Mouse (Mus musculus) stomach, postnatal 0 days (tissue): ENCODE measurements around the gene Lypd9. TPM values are rescaled to one million over a fixed set of nuclear protein-coding genes. Genes with fewer than 3 reads are reported as not detected.
"Not testable (repeated sequence)": the region's sequence is repeated elsewhere in the genome, so short reads cannot be mapped to it uniquely, and the experiment has no call there.

ENCODE experiments used
- ATAC-seq: fragments of 200-750 bp; cut with Nextera tagmentation; 2 replicates; pipeline ENCODE4 v1.8.0; 2017; ENCODE audit not compliant: low FRiP score, low TSS enrichment
- DNase-seq: peaks from one replicate; pipeline ENCODE4 v3.0.0-alpha.2; 2016; ENCODE audit warnings: low spot score
- H3K27ac ChIP-seq: fragments of 300-500 bp; sonication (generic); replicated peaks from 2 replicates; pipeline ENCODE4 v1.5.1; 2014; ENCODE audit warnings: mild to moderate bottlenecking, control low read depth
- H3K27me3 ChIP-seq: fragments of 300-500 bp; sonication (generic); 2 replicates; pipeline ENCODE4 v1.6.1; 2014; ENCODE audit warnings: low read length; ENCODE audit not compliant: control insufficient read depth, insufficient read depth
- H3K36me3 ChIP-seq: fragments of 300-500 bp; sonication (generic); 2 replicates; pipeline ENCODE4 v1.6.1; 2014; ENCODE audit warnings: low read length, mixed read lengths; ENCODE audit not compliant: control insufficient read depth, insufficient read depth
- H3K4me1 ChIP-seq: fragments of 300-500 bp; sonication (generic); replicated peaks from 2 replicates; pipeline ENCODE4 v1.6.1; 2014; ENCODE audit warnings: antibody characterized with exemption; ENCODE audit not compliant: control insufficient read depth, insufficient read depth
- H3K4me2 ChIP-seq: fragments of 300-500 bp; sonication (generic); replicated peaks from 2 replicates; pipeline ENCODE4 v1.6.1; 2014; ENCODE audit warnings: low read depth, mild to moderate bottlenecking, control low read depth, moderate library complexity
- H3K4me3 ChIP-seq: fragments of 300-500 bp; sonication (generic); 2 replicates; pipeline ENCODE4 v1.5.1; 2014; ENCODE audit warnings: low read depth, low read length, control low read depth
- H3K9ac ChIP-seq: fragments of 300-500 bp; sonication (generic); 2 replicates; pipeline ENCODE4 v1.6.1; 2014; ENCODE audit warnings: mild to moderate bottlenecking, low read length, control low read depth, mixed read lengths
- H3K9me3 ChIP-seq: fragments of 300-500 bp; sonication (generic); 2 replicates; pipeline ENCODE4 v1.6.1; 2016; ENCODE audit warnings: low read length; ENCODE audit not compliant: control insufficient read depth
- CTCF ChIP-seq: IDR thresholded peaks from 2 replicates; pipeline ENCODE4 v1.5.1; 2016; ENCODE audit warnings: antibody characterized with exemption, low read depth, mild to moderate bottlenecking, moderate library complexity
- EP300 ChIP-seq: optimal IDR thresholded peaks from 2 replicates; pipeline ENCODE3; 2016; ENCODE audit warnings: antibody characterized with exemption
- WGBS: fragments of 180-500 bp; shearing (Covaris S2); extraction: QIAGEN DNeasy Blood & Tissue Kit; methylation state at CpG from one replicate; pipeline ENCODE4 v1.1.7; 2014; 5-methylcytosine and 5-hydroxymethylcytosine counted together
- polyA plus RNA-seq: library from polyadenylated mRNA; unstranded; fragments of >200 nt; fragmentation: Nextera tagmentation; extraction: Ambion mirVana; gene quantifications from 2 replicates; pipeline ENCODE4 v1.2.1, GENCODE M21; 2015

Gene Lypd9
- not detected in 2 replicates for polyA plus RNA-seq

DNA sequence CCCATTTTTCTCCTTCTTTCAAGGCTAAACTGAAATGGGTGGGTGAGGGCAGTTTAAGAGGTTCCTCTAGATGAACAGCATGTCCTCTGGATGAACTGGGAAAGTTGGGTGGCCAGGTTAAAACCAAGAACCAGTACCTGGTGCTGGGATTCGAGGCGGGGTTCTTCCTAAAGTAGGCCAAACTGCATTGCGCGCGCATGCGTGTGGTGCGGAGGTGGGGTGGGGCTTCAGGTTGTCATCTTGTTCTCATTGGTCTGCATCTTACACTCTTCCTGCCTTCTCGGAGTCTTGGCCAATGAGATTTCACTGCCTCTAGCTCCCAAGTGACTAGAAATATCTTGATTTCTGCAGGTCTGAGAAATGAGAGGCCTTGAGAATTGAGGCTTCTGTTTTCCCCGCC, at the start of gene Lypd9:
TSS of gene Lypd9 (minus strand) at position 165 of the 400 bp plus-strand sequence.
- Histone ChIP-seq H3K4me3 (no peak within 1 kb of the TSS), H3K9ac (no peak within 1 kb of the TSS), H3K27ac (no peak within 1 kb of the TSS), H3K4me2 (no peak within 1 kb of the TSS), H3K4me1 (no peaks in the 10 kb centered on the region), H3K36me3 (no peaks in the 10 kb centered on the region), H3K27me3 (no peaks in the 10 kb centered on the region), H3K9me3 (no peaks in the 10 kb centered on the region)
- ATAC-seq (no peak), DNase-seq (no peak)
- 93% methylated on average over 9 of the region's 9 CpGs for WGBS
- TF ChIP-seq CTCF: no peak
- TF ChIP-seq EP300: no peak

DNA sequence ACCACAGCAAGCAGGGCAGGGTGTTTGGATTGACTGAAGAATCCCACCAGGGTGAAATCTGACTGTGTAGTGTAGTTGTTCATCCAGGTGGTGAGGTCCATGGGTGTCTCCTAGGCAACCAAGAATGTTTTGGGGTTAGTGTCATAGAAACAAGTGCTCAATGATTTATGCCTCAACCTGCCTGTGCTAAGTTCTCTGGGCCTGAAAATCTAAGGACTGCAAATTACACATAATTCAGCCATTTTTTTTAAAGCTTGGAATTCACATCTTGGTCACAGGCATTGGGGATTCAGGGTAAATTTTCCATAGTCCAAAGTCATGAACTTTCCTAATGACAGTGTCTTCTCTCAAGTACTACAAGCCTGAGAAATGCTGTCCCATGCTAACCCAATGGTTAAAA, 49.7 kb upstream of the Lypd9 start, which contains the start of gene Olfr331:
TSS of gene Olfr331 (minus strand) at position 101 of the 400 bp plus-strand sequence.
- not testable (repeated sequence) for H3K9ac ChIP-seq, H3K4me2 ChIP-seq, H3K9me3 ChIP-seq, DNase-seq, H3K4me3 ChIP-seq, H3K36me3 ChIP-seq, H3K4me1 ChIP-seq, H3K27me3 ChIP-seq, H3K27ac ChIP-seq, ATAC-seq

DNA sequence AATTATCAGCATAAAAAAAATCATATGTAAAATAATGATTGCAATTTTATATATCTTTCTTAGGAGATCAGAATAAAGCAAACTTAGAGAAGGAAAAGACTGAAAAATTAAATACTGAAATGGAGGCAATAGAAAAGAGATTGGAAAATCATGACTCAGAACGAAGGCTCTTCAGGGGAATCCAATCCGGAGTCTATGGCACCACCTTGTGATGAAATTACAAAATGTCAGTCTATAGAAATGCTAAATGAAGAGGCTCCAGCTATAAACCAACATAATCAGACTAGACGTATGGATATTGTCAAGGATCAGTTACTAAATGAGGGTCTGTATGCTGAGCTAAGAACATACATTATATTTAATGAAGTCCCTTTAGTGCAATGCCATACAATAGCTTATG, 46.6 kb upstream of the Lypd9 start:
- 25% methylated on average over 3 of the region's 3 CpGs for WGBS
- Histone ChIP-seq H3K9me3 (no peaks in the 10 kb centered on the region), H3K36me3 (no peaks in the 10 kb centered on the region), H3K4me1 (no peaks in the 10 kb centered on the region), H3K9ac (no peak overlapping the region), H3K27me3 (no peaks in the 10 kb centered on the region), H3K4me2 (no peak overlapping the region), H3K27ac (no peak overlapping the region), H3K4me3 (no peak overlapping the region)
- no peak for DNase-seq
- TF ChIP-seq EP300 (no peak), CTCF (peak; percentile 70)
- no peak for ATAC-seq

DNA sequence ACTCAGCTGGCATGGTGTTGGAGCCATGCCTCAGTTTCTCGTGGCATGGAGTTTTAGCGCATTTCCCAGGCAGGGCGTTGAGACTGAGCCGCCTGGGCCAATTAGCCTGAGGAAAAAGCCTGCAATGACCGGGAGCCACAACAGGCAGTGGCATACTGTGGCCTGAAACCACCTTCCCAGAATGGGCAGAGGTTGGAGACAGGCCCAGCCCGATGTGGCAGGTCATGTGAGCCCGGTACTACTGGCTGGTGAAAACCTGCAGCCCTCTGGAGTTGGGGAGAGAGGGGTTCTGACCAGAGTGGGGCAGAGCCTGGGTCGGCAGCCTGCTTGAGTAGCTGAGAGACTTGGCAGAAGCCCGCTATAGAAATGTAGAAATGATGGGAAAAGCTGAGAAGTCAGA, 46.0 kb upstream of the Lypd9 start:
- no peak for DNase-seq
- TF ChIP-seq EP300 (no peak), CTCF (no peak)
- ATAC-seq: no peak
- Histone ChIP-seq H3K4me3 (no peak overlapping the region), H3K27ac (no peak overlapping the region), H3K36me3 (no peaks in the 10 kb centered on the region), H3K4me1 (no peaks in the 10 kb centered on the region), H3K9me3 (no peaks in the 10 kb centered on the region), H3K9ac (no peak overlapping the region), H3K27me3 (no peaks in the 10 kb centered on the region), H3K4me2 (no peak overlapping the region)
- WGBS: 81% methylated on average over 9 of the region's 9 CpGs

DNA sequence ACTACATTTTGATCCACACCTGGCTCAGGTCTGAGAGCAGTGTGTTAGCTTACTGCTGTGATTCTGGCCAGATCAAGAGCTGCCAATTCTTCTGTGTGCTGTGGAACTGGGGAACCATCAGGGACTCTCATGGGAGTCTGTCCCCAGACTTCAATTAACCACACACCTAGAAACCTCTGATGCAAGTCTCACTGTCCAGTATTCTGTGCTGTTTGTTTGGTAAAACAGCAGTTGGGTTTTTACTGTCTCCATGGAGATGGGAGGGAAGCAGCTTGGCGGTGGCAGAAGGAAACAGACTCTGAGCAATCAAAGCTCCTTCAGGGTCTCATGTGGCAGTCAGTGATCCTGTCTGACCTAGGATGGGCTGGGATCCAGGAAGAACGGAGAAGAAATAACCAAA, 39.7 kb upstream of the Lypd9 start, which contains the start of gene Olfr332:
TSS of gene Olfr332 (minus strand) at position 101 of the 400 bp plus-strand sequence.
- Histone ChIP-seq H3K9me3 (no peaks in the 10 kb centered on the region), H3K27me3 (no peaks in the 10 kb centered on the region)
- TF ChIP-seq EP300 (no peak), CTCF (no peak)

DNA sequence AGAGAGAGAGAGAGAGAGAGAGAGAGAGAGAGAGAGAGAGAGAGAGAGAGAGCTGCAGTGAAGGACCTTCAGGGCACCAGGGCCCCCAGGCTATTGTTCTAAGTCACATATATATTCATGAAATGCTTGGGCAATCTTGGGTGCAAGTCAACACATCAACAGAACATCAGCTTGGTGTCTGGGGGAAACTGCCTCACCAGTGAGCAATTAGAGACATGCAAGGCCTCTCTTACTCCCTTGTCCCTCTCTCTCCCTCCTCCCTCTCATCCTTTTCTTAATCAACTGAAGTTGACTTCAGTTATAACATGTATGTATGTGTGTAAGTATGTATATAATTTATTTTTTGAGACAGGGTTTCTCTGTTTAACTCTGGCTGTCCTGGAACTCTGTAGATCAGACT, 9.4 kb upstream of the Lypd9 start, which contains the start of gene Olfr30:
TSS of gene Olfr30 (minus strand) at position 101 of the 400 bp plus-strand sequence.
- no peak within 1 kb of the TSS for H3K4me3 ChIP-seq
- no peak for TF ChIP-seq CTCF
- TF ChIP-seq EP300: no peak
- no peak for DNase-seq

More for the DNA sequence above, 39.7 kb upstream of the Lypd9 start, which contains the start of gene Olfr332:
- DNase-seq: no peak
- Histone ChIP-seq H3K36me3 (no peaks in the 10 kb centered on the region), H3K4me2 (no peak within 1 kb of the TSS), H3K27ac (no peak within 1 kb of the TSS), H3K4me3 (no peak within 1 kb of the TSS), H3K4me1 (no peaks in the 10 kb centered on the region), H3K9ac (no peak within 1 kb of the TSS)
- 57% methylated on average over 2 of the region's 2 CpGs for WGBS
- ATAC-seq: no peak

More for the DNA sequence above, 9.4 kb upstream of the Lypd9 start, which contains the start of gene Olfr30:
- Histone ChIP-seq H3K9ac (no peak within 1 kb of the TSS), H3K4me1 (no peaks in the 10 kb centered on the region), H3K9me3 (no peaks in the 10 kb centered on the region), H3K4me2 (no peak within 1 kb of the TSS), H3K27me3 (no peaks in the 10 kb centered on the region), H3K27ac (no peak within 1 kb of the TSS), H3K36me3 (no peaks in the 10 kb centered on the region)
- ATAC-seq: no peak
